Mouse (Mus musculus): ENCODE measurements around the gene Snrpd3. TPM values are rescaled to one million over a fixed set of nuclear protein-coding genes. Genes with fewer than 3 reads are reported as not detected.

Snrpd3 gene
- polyA plus RNA-seq, 1 experiment: 7.4 TPM

DNA sequence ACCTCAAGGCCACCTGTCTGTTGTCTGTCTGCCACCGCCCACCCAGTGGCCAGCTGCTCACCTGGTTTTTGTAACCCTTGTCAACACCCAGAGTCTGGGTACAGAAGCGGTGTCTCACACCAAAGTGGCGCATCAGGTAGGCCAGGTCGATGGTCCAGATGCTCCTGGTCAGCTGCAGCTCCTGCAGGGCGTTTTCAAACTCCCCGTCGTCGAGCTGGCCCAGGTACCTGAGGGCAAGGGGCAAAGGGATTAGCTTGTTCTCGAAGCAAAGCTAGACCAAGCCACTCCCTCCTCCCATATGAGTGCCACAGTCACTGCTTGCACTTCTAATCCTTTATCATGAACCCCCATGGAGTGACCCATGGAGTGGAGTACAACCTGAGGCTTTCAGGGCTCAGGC is 6.3 kb upstream of the Snrpd3 start:
- Histone ChIP-seq H3K36me3 (ENCODE audit: control insufficient read depth, insufficient read depth, low read length) (peaks cover 57% of the 10 kb centered on the region), H3K27ac (ENCODE audit: insufficient read depth, low read depth, low read length) (peak overlapping the region; percentile 96; the same call in 1 of the 2 replicates)
- TF ChIP-seq CTCF (IDR thresholded peaks at IDR 0.05; ENCODE audit: extremely low read depth, insufficient read length, insufficient replicate concordance, low read depth, low read length) (no peak), POLR2A (IDR thresholded peaks at IDR 0.05; ENCODE audit: low read depth, low read length) (no peak)

GRCm38 (mm10) chr10:75511897-75512296 is 5.5 kb upstream of the Snrpd3 start:
- TF ChIP-seq POLR2A (IDR thresholded peaks at IDR 0.05; ENCODE audit: low read depth, low read length): no peak
- no peak for TF ChIP-seq CTCF (IDR thresholded peaks at IDR 0.05; ENCODE audit: extremely low read depth, insufficient read length, insufficient replicate concordance, low read depth, low read length)
- peak overlapping the region; percentile 37 for H3K4me3 ChIP-seq (ENCODE audit: low read depth, low read length)
- no peaks in the 10 kb centered on the region for H3K27me3 ChIP-seq (ENCODE audit: control insufficient read depth, insufficient read depth, low read length)
- H3K4me1 ChIP-seq (ENCODE audit: control insufficient read depth, insufficient read depth, insufficient read length, low read length): peaks cover 24% of the 10 kb centered on the region
- H3K27ac ChIP-seq (ENCODE audit: insufficient read depth, low read depth, low read length): peak overlapping the region; percentile 96
- WGBS: 36% methylated on average over 7 of the region's 7 CpGs
- H3K36me3 ChIP-seq (ENCODE audit: control insufficient read depth, insufficient read depth, low read length): peaks cover 52% of the 10 kb centered on the region

More for the DNA sequence above, 6.3 kb upstream of the Snrpd3 start:
- Histone ChIP-seq H3K27me3 (ENCODE audit: control insufficient read depth, insufficient read depth, low read length) (no peaks in the 10 kb centered on the region), H3K4me3 (ENCODE audit: low read depth, low read length) (no peak overlapping the region), H3K4me1 (ENCODE audit: control insufficient read depth, insufficient read depth, insufficient read length, low read length) (peaks cover 24% of the 10 kb centered on the region)
- WGBS: 65% methylated on average over 9 of the region's 9 CpGs

GRCm38 (mm10) chr10:75512796-75513195 is 4.6 kb upstream of the Snrpd3 start:
- WGBS: 32% methylated on average over 7 of the region's 7 CpGs
- H3K36me3 ChIP-seq (ENCODE audit: control insufficient read depth, insufficient read depth, low read length): peaks cover 43% of the 10 kb centered on the region
- TF ChIP-seq CTCF (IDR thresholded peaks at IDR 0.05; ENCODE audit: extremely low read depth, insufficient read length, insufficient replicate concordance, low read depth, low read length) (no peak), POLR2A (IDR thresholded peaks at IDR 0.05; ENCODE audit: low read depth, low read length) (no peak)
- H3K27ac ChIP-seq (ENCODE audit: insufficient read depth, low read depth, low read length): peak overlapping the region; percentile 96
- H3K4me1 ChIP-seq (ENCODE audit: control insufficient read depth, insufficient read depth, insufficient read length, low read length): peaks cover 24% of the 10 kb centered on the region
- H3K4me3 ChIP-seq (ENCODE audit: low read depth, low read length): peak overlapping the region; percentile 37; the same call in 1 of the 2 replicates
- no peaks in the 10 kb centered on the region for H3K27me3 ChIP-seq (ENCODE audit: control insufficient read depth, insufficient read depth, low read length)

DNA sequence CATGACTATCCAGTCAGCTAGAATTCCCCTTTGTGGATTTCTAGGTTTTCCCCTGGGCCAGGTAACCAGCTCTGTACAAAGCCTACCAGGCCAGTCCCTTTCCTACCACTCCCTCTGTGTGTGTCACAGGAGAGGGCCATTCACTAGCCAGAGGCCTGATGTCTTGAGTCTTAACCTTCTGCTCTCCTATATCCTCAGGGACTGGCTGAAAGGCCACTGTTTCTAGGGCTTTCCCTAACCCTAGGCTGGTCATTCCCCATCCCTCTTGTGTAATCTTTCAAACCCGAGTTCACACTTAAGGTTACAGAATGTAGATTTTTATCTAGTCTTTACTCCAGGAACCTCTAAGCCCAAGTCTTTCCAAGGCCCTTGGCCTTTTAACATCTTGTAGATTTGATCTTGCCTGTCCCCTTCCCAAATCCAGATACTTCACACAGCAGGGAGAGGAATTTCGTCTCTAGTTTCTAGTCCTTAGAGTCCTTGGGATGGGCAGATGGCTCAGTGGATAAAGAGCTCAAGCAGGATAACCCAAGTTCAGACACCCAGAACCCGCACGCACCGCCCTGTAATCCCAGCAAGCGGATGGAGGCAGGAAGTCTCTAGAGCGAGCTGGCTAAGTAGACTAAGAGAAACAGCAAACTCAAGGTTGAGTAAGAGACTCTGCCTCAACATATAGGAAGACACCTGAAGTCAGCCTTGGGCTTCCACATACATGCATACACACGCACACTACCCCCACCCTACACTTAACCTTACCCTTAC is 3.9 kb upstream of the Snrpd3 start:
- Histone ChIP-seq H3K4me3 (ENCODE audit: low read depth, low read length) (peak overlapping the region; percentile 15; the same call in 1 of the 2 replicates), H3K36me3 (ENCODE audit: control insufficient read depth, insufficient read depth, low read length) (peaks cover 36% of the 10 kb centered on the region), H3K27me3 (ENCODE audit: control insufficient read depth, insufficient read depth, low read length) (no peaks in the 10 kb centered on the region), H3K27ac (ENCODE audit: insufficient read depth, low read depth, low read length) (peak overlapping the region; percentile 96), H3K4me1 (ENCODE audit: control insufficient read depth, insufficient read depth, insufficient read length, low read length) (peaks cover 24% of the 10 kb centered on the region)
- TF ChIP-seq POLR2A (IDR thresholded peaks at IDR 0.05; ENCODE audit: low read depth, low read length) (no peak; the same call in 1 of the 2 replicates), CTCF (IDR thresholded peaks at IDR 0.05; ENCODE audit: extremely low read depth, insufficient read length, insufficient replicate concordance, low read depth, low read length) (no peak)
- 64% methylated on average over 8 of the region's 8 CpGs for WGBS

- no peaks in the 10 kb centered on the region for H3K27me3 ChIP-seq (ENCODE audit: control insufficient read depth, insufficient read depth, low read length)
- H3K36me3 ChIP-seq (ENCODE audit: control insufficient read depth, insufficient read depth, low read length): peaks cover 28% of the 10 kb centered on the region
- H3K4me1 ChIP-seq (ENCODE audit: control insufficient read depth, insufficient read depth, insufficient read length, low read length): peaks cover 28% of the 10 kb centered on the region
- H3K4me3 ChIP-seq (ENCODE audit: low read depth, low read length): peak overlapping the region; percentile 15; the same call in 1 of the 2 replicates
- peak overlapping the region; percentile 96 for H3K27ac ChIP-seq (ENCODE audit: insufficient read depth, low read depth, low read length)
- WGBS: 32% methylated on average over 7 of the region's 7 CpGs
- no peak for TF ChIP-seq POLR2A (IDR thresholded peaks at IDR 0.05; ENCODE audit: low read depth, low read length)
- no peak for TF ChIP-seq CTCF (IDR thresholded peaks at IDR 0.05; ENCODE audit: extremely low read depth, insufficient read length, insufficient replicate concordance, low read depth, low read length)
These were observed 3.0 kb upstream of the Snrpd3 start for GRCm38 (mm10) chr10:75514361-75514760.

GRCm38 (mm10) chr10:75515216-75516037 is 1.9 kb upstream of the Snrpd3 start:
- peak overlapping the region; percentile 37 for H3K4me3 ChIP-seq (ENCODE audit: low read depth, low read length)
- TF ChIP-seq POLR2A (IDR thresholded peaks at IDR 0.05; ENCODE audit: low read depth, low read length) (no peak), CTCF (IDR thresholded peaks at IDR 0.05; ENCODE audit: extremely low read depth, insufficient read length, insufficient replicate concordance, low read depth, low read length) (no peak)
- peaks cover 23% of the 10 kb centered on the region for H3K36me3 ChIP-seq (ENCODE audit: control insufficient read depth, insufficient read depth, low read length)
- WGBS: 29% methylated on average over 4 of the region's 4 CpGs
- peaks cover 28% of the 10 kb centered on the region for H3K4me1 ChIP-seq (ENCODE audit: control insufficient read depth, insufficient read depth, insufficient read length, low read length)
- H3K27ac ChIP-seq (ENCODE audit: insufficient read depth, low read depth, low read length): peak overlapping the region; percentile 96
- H3K27me3 ChIP-seq (ENCODE audit: control insufficient read depth, insufficient read depth, low read length): no peaks in the 10 kb centered on the region
